ENCODE assay signal across 7 mouse cellular contexts in the genomic region with DNA sequence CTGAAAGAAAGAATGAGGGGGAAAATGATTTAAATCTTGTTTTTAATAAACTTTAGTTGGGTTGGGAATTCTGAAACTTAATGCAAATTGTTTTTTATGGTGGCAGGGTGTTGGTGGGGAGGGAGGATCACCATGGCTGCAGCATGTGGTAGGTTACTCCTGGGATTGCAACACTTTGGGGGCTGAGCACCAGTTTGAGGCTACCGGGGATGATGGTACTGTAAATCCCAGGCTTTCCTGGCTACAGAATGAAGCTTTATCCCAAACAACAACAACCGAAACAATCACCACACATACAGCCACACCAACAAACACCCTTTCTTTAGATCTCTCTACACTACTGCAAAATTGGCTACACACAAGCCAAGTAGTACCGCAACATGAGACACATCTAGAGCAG. TPM values are rescaled to one million over a fixed set of nuclear protein-coding genes. Genes with fewer than 3 reads are reported as not detected.
DNase-seq lines count a peak whose midpoint lies in the region; ATAC-seq and TF ChIP-seq lines count a peak whose summit lies in the region.

No protein-coding gene starts in this region.

- WGBS in heart, embryonic 15.5 days = 57% methylated on average over 3 of the region's 3 CpGs
- WGBS in midbrain, embryonic 13.5 days = 91% methylated on average over 3 of the region's 3 CpGs
- WGBS in midbrain, embryonic 10.5 days = 91% methylated on average over 3 of the region's 3 CpGs
- 76% methylated on average over 3 of the region's 3 CpGs for WGBS in intestine, postnatal 0 days

- peaks cover 67% of the 10 kb centered on the region for H3K4me1 ChIP-seq in heart, embryonic 15.5 days (replicated peaks)
- peaks cover 10% of the 10 kb centered on the region for H3K4me1 ChIP-seq in midbrain, embryonic 13.5 days (replicated peaks)
- H3K4me1 ChIP-seq in midbrain, embryonic 10.5 days = peaks cover 16% of the 10 kb centered on the region
- H3K4me1 ChIP-seq in intestine, postnatal 0 days (replicated peaks; ENCODE audit: control insufficient read depth, insufficient read depth, low read length) = peaks cover 15% of the 10 kb centered on the region

- H3K9me3 ChIP-seq in heart, embryonic 15.5 days (replicated peaks) = no peaks in the 10 kb centered on the region
- H3K9me3 ChIP-seq in midbrain, embryonic 13.5 days = no peaks in the 10 kb centered on the region
- peaks cover 3% of the 10 kb centered on the region; the same call in 1 of the 2 replicates for H3K9me3 ChIP-seq in midbrain, embryonic 10.5 days (replicated peaks)
- no peaks in the 10 kb centered on the region for H3K9me3 ChIP-seq in intestine, postnatal 0 days (ENCODE audit: control insufficient read depth)

- H3K9ac ChIP-seq in heart, embryonic 15.5 days = peak overlapping the region; percentile 69
- no peak overlapping the region for H3K9ac ChIP-seq in midbrain, embryonic 13.5 days (replicated peaks)
- peak overlapping the region; percentile 31; the same call in 1 of the 2 replicates for H3K9ac ChIP-seq in intestine, postnatal 0 days (ENCODE audit: low read depth, low read length)

- H3K4me3 ChIP-seq in heart, embryonic 15.5 days = peak overlapping the region; percentile 66
- no peak overlapping the region for H3K4me3 ChIP-seq in midbrain, embryonic 13.5 days (replicated peaks)
- H3K4me3 ChIP-seq in midbrain, embryonic 10.5 days = no peak overlapping the region
- H3K4me3 ChIP-seq in intestine, postnatal 0 days (ENCODE audit: low read depth, low read length) = peak overlapping the region; percentile 75

- H3K36me3 ChIP-seq in heart, embryonic 15.5 days = peaks cover 16% of the 10 kb centered on the region
- no peaks in the 10 kb centered on the region for H3K36me3 ChIP-seq in midbrain, embryonic 13.5 days
- no peaks in the 10 kb centered on the region for H3K36me3 ChIP-seq in midbrain, embryonic 10.5 days
- no peaks in the 10 kb centered on the region for H3K36me3 ChIP-seq in intestine, postnatal 0 days (ENCODE audit: control insufficient read depth, insufficient read depth)

- no peak for TF ChIP-seq CTCF in intestine, postnatal 0 days (IDR thresholded peaks at IDR 0.05; ENCODE audit: low read depth)

- H3K4me2 ChIP-seq in heart, embryonic 15.5 days = peak overlapping the region; percentile 85
- 0 out of 2 replicates have a peak overlapping the region, but pooled peaks have one; percentile 91 for H3K4me2 ChIP-seq in midbrain, embryonic 13.5 days (replicated peaks)
- peak overlapping the region; percentile 89 for H3K4me2 ChIP-seq in intestine, postnatal 0 days (replicated peaks; ENCODE audit: low read depth)

- no peak for DNase-seq in heart, postnatal 10 days
- no peak for DNase-seq in midbrain, embryonic 10.5 days (ENCODE audit: low spot score)
- no peak for DNase-seq in spleen, postnatal 14 days (ENCODE audit: low spot score in 2 of 2)
- no peak for DNase-seq in urinary bladder, postnatal 36 days (ENCODE audit: low spot score in 2 of 2)

- intact Hi-C loops in heart, postnatal 10 days (cut with DNase I) = no loop called here

- H3K27ac ChIP-seq in heart, embryonic 15.5 days = peak overlapping the region; percentile 92
- H3K27ac ChIP-seq in midbrain, embryonic 13.5 days = no peak overlapping the region
- no peak overlapping the region for H3K27ac ChIP-seq in midbrain, embryonic 10.5 days (replicated peaks)
- H3K27ac ChIP-seq in intestine, postnatal 0 days (ENCODE audit: low read depth, low read length) = no peak overlapping the region

- H3K27me3 ChIP-seq in heart, embryonic 15.5 days = no peaks in the 10 kb centered on the region
- peaks cover 8% of the 10 kb centered on the region; the same call in 1 of the 2 replicates for H3K27me3 ChIP-seq in midbrain, embryonic 13.5 days
- H3K27me3 ChIP-seq in midbrain, embryonic 10.5 days (ENCODE audit: low read depth, poor library complexity, severe bottlenecking) = peaks cover 32% of the 10 kb centered on the region
- H3K27me3 ChIP-seq in intestine, postnatal 0 days (replicated peaks; ENCODE audit: control insufficient read depth, insufficient read depth, low read length) = no peaks in the 10 kb centered on the region

- ATAC-seq in heart, embryonic 15.5 days (replicated peaks; ENCODE audit: insufficient number of reproducible peaks, insufficient read depth, low FRiP score, low read depth) = no peak
- ATAC-seq in midbrain, embryonic 13.5 days = no peak
- ATAC-seq in intestine, postnatal 0 days = no peak

RNA-seq across cellular contexts. Expression of gene Fhl2, which starts 34.4 kb away (rescaled TPM):
- 298 and 363 TPM in 2 replicates for polyA plus RNA-seq in heart, embryonic 15.5 days (2015; fragmentation: Nextera tagmentation; extraction: Ambion mirVana)
- total RNA-seq in heart, postnatal 10 days (2021) = 1,000 to 10,000 TPM; 1,415 to 1,605 TPM
- 10.2 and 11.2 TPM in 2 replicates for polyA plus RNA-seq in midbrain, embryonic 13.5 days (2015; fragmentation: Nextera tagmentation; extraction: Ambion mirVana)
- polyA plus RNA-seq in midbrain, embryonic 10.5 days (2016; fragmentation: Nextera tagmentation; extraction: Ambion mirVana) = 6.8 and 7.1 TPM in 2 replicates
- 55.3 and 57.8 TPM in 2 replicates for polyA plus RNA-seq in intestine, postnatal 0 days (2015; fragmentation: Nextera tagmentation; extraction: Ambion mirVana)

Comparison
In these comparisons a context has a peak if more than half of its experiments do, and no peak if none do; other contexts are left out.
1. H3K4me3 ChIP-seq: peak in heart, embryonic 15.5 days (single experiment) and intestine, postnatal 0 days (single experiment); none in midbrain, embryonic 13.5 days (single experiment) and midbrain, embryonic 10.5 days (single experiment).
2. Peak in every context shown above with its lines, with median percentiles within 50 percentile points of each other: H3K4me2 ChIP-seq.